Mouse (Mus musculus) hindbrain, embryonic 10.5 days (tissue): Measurements from ENCODE around the gene Zbtb7b. TPM values are rescaled to one million over a fixed set of nuclear protein-coding genes. Genes with fewer than 3 reads are reported as not detected.

ENCODE experiments used
- DNase-seq: peaks from one replicate; pipeline ENCODE4 v3.0.0-alpha.2; 2017; ENCODE audit warnings: low spot score
- H3K27ac ChIP-seq: fragments of 300-500 bp; sonication (generic); 2 replicates; pipeline ENCODE4 v1.5.1; 2016; ENCODE audit warnings: mild to moderate bottlenecking, moderate library complexity
- H3K27me3 ChIP-seq: fragments of 300-500 bp; sonication (generic); 2 replicates; pipeline ENCODE4 v1.6.1; 2016; ENCODE audit warnings: mild to moderate bottlenecking; ENCODE audit not compliant: poor library complexity, insufficient read depth, severe bottlenecking
- H3K36me3 ChIP-seq: fragments of 300-500 bp; sonication (generic); 2 replicates; pipeline ENCODE4 v1.6.1; 2016; ENCODE audit warnings: mild to moderate bottlenecking, moderate library complexity
- H3K4me1 ChIP-seq: fragments of 300-500 bp; sonication (generic); replicated peaks from 2 replicates; pipeline ENCODE4 v1.6.1; 2016; ENCODE audit warnings: mild to moderate bottlenecking
- H3K4me3 ChIP-seq: fragments of 300-500 bp; sonication (generic); 2 replicates; pipeline ENCODE4 v1.5.1; 2016; ENCODE audit warnings: mild to moderate bottlenecking, moderate library complexity
- H3K9me3 ChIP-seq: fragments of 300-500 bp; sonication (generic); 2 replicates; pipeline ENCODE4 v1.6.1; 2016; ENCODE audit warnings: mild to moderate bottlenecking, moderate library complexity
- WGBS: fragments of 180-500 bp; shearing (Covaris S2); methylation state at CpG from one replicate; pipeline ENCODE4 v1.1.7; 2016; 5-methylcytosine and 5-hydroxymethylcytosine counted together
- polyA plus RNA-seq: library from polyadenylated mRNA; unstranded; fragments of >200 nt; fragmentation: Nextera tagmentation; extraction: Ambion mirVana; gene quantifications from 2 replicates; pipeline ENCODE4 v1.2.1, GENCODE M21; 2016

Zbtb7b gene
- polyA plus RNA-seq, 1 experiment from 2014 or later, result 0.73 TPM

DNA sequence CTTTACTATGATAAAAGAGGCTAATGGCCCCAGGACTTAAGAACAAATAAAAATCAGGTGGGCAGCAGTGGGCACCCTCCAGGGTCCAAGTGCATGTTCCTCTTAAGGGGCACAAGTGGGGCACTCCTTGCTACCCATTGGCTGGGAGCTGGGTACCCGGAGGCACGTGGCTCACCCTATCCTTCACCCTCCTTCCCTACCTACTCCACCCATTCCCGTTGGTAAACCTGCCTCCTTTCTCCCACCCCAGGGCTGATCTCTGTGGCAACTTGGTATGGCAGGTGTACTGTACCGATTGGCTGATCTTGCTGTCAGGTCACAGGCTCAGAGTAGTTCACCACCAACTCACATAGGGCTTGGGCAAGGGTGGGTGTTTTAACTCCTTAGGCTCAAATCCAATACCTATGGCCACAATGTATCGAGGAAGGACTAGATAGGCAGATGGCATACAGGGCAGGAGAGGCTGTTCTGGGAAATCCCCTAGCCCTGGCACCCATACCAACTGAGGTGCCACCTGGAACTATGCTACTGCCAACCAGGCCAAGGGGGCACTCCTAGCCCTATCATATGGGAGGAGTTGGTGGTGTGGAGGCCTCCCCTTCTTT, 10.8 kb downstream of the Zbtb7b start:
- H3K27me3 ChIP-seq, result peaks cover 6% of the 10 kb centered on the region; the same call in 1 of the 2 replicates
- no peak for DNase-seq
- H3K36me3 ChIP-seq, result peaks cover 18% of the 10 kb centered on the region; the same call in 1 of the 2 replicates
- peaks cover 55% of the 10 kb centered on the region for H3K4me1 ChIP-seq
- 87% methylated on average over 5 of the region's 5 CpGs for WGBS
- H3K27ac ChIP-seq, result no peak overlapping the region
- no peak overlapping the region for H3K4me3 ChIP-seq
- H3K9me3 ChIP-seq, result no peaks in the 10 kb centered on the region

DNA sequence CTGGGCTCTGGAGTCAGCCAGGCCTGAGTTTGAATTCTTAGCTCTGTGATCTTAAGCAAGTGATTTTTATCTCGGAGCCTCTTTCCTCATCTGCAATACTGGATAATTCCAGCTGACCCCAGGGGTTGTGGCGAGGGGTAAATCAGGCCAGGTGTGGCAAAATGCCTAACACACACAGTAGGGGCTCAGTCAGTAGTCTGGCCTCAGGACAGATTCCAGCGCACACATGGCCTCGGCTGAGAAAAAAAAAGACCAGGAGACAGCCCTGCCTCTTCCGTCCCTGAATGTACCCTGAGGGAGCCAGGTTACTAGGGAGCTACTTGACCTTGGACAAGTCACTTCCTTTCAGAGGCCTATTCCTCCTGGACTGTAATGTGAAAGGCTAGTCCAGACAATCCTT, 11.6 kb downstream of the Zbtb7b start:
- WGBS, result 88% methylated on average over 5 of the region's 5 CpGs
- peaks cover 55% of the 10 kb centered on the region for H3K4me1 ChIP-seq

DNA sequence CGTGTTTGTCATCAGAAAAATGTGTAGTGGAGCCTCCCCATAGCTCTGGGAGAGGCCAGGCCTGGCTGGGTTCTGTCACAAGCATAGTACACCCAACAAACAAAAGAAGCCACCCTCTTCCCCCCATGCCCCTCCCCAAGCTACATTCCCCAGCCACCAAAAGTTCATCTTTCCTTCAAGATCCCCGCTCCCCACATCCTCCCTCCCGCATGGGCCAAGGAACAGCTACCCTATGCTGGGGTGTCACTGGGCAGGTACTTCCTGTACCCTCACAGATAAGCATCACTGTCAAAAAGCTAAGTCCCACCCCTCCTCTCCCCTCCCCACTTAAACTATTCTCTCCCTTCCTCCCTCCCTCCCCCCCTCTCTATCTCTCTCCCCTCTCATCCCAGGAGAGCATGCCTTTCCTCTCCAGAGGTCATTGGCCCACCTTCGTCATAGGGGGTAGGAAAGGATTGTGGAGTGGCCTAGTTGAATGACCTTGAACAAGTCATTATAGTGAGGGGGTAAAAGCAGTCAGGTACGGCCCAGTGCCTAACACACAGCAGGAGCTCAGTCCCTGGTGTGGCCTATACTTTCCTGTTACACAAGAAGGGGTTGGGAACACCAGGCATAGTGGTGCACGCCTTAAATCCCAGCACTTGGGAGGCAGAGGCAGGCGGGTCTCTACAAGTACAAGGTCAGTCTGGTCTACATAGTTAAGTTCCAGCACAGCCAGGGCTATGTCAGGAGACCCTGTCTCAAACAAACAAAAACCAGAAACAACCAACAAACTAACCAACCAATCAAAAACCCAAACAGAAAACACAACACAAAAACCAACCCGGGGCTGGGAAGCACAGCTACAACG, 12.3 kb downstream of the Zbtb7b start:
- H3K9me3 ChIP-seq, result no peaks in the 10 kb centered on the region
- H3K36me3 ChIP-seq, result peaks cover 18% of the 10 kb centered on the region; the same call in 1 of the 2 replicates
- H3K4me1 ChIP-seq, result peaks cover 54% of the 10 kb centered on the region
- H3K27me3 ChIP-seq, result peaks cover 6% of the 10 kb centered on the region; the same call in 1 of the 2 replicates
- WGBS, result 85% methylated on average over 9 of the region's 9 CpGs
- H3K27ac ChIP-seq, result no peak overlapping the region
- no peak overlapping the region for H3K4me3 ChIP-seq
- DNase-seq, result no peak

More for the DNA sequence above, 11.6 kb downstream of the Zbtb7b start:
- no peak overlapping the region for H3K4me3 ChIP-seq
- no peak overlapping the region for H3K27ac ChIP-seq
- peaks cover 18% of the 10 kb centered on the region; the same call in 1 of the 2 replicates for H3K36me3 ChIP-seq
- no peaks in the 10 kb centered on the region for H3K9me3 ChIP-seq
- no peak for DNase-seq
- peaks cover 6% of the 10 kb centered on the region; the same call in 1 of the 2 replicates for H3K27me3 ChIP-seq

DNA sequence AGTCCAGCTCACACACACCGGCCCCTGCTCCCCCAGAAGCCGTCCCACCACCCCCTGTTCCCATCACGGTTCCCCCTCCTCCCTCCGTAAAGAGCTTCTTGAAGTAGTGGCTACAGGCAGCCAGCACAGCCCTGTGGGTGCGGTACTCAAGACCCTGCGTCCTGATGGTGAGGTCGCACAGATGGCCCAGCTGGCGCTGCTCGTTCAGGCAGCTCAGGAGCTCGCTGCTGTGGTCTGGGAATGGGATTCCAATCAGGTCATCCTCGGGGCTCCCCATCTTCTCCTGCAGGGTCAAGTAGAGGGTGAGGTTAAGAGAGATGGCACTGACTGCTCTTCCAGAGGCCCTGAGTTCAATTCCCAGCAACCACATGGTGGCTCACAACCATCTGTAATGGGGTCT, 13.3 kb downstream of the Zbtb7b start:
- DNase-seq, result no peak
- Histone ChIP-seq H3K4me1 (peaks cover 44% of the 10 kb centered on the region), H3K27ac (no peak overlapping the region), H3K27me3 (peaks cover 6% of the 10 kb centered on the region; the same call in 1 of the 2 replicates), H3K36me3 (peaks cover 18% of the 10 kb centered on the region; the same call in 1 of the 2 replicates), H3K4me3 (no peak overlapping the region), H3K9me3 (no peaks in the 10 kb centered on the region)
- 86% methylated on average over 11 of the region's 11 CpGs for WGBS

DNA sequence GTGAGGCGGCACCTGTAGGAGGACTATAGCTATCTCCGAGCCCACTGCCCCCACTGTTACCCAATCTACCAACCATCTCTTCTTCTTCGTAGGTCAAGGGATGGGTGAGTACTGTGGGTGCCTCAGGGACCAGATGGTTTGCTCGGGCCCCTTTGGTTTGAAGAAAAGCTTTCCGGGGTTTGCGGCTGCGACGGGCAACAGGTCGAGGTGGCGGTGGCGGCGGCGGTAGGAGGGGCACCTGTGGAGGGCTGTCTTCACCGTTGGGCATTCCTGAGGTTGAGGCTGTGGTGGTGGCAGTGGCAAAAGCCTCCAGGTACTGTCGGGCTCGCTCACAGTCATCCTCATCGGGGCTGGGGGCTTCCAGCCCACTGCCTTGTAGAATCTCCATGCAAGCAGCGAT, 13.9 kb downstream of the Zbtb7b start:
- H3K4me1 ChIP-seq, result peaks cover 42% of the 10 kb centered on the region
- DNase-seq, result no peak
- no peak overlapping the region for H3K4me3 ChIP-seq
- peaks cover 3% of the 10 kb centered on the region; the same call in 1 of the 2 replicates for H3K27me3 ChIP-seq
- H3K27ac ChIP-seq, result no peak overlapping the region
- H3K36me3 ChIP-seq, result peaks cover 18% of the 10 kb centered on the region; the same call in 1 of the 2 replicates
- WGBS, result 92% methylated on average over 18 of the region's 18 CpGs
- H3K9me3 ChIP-seq, result no peaks in the 10 kb centered on the region

DNA sequence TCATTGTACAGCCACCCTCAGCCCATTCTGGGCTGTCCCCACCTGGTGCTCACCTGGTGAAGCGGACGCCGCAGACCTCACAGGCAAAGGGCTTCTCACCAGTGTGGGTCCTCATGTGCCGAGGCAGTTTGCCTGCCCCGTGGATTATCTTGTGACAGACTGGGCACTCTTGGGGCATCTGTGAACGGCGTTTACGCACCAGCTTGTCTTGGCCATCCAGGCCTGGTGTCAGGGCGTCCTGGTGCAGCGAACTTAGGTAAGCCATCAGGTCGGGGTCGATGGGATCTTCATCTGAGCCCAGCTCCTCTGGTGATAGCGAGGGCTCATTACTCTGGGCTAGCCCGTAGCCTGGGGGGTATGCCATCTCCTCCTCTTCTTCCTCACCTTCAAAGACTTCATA, 14.3 kb downstream of the Zbtb7b start:
- Histone ChIP-seq H3K27me3 (no peaks in the 10 kb centered on the region), H3K27ac (no peak overlapping the region), H3K36me3 (peaks cover 18% of the 10 kb centered on the region; the same call in 1 of the 2 replicates), H3K4me3 (no peak overlapping the region), H3K9me3 (no peaks in the 10 kb centered on the region), H3K4me1 (peaks cover 38% of the 10 kb centered on the region)
- 93% methylated on average over 14 of the region's 14 CpGs for WGBS
- DNase-seq, result no peak

DNA sequence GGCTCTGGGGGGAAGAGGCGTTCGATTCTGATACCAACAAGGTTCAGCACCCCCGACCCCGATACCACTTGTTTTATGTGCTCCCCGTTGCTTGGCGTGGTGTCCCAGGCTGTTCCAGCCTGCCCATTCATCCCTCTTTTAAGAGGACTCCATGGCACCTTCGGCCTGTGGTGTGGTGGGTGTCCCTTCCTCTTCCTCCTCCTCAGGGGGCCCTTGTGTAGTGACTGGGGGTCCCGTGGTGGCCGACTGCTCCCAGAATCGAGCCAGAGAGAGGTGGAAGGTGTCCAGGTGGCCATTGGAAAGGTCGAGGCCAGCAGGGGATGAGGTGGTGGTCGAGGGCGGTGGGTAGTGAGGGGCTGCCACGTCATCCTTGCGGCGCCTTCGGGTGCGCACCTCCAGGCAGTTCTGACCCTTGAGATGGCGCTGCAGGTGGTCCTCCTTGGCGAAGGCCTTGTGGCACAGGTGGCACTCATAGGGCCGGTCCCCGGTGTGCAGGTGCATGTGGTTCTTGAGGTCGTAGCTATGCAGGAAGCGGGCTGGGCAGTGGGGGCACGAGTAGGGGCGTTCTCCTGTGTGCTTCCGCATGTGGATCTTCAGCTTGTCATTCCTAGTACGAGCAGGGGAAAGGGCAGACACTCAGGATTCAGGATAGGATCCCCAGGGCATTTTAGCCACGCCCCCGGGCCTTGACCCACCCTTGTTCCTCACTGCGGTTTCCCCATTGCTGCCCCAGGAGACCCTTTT, 15.0 kb downstream of the Zbtb7b start:
- peak overlapping the region; percentile 93 for H3K27ac ChIP-seq
- H3K27me3 ChIP-seq, result no peaks in the 10 kb centered on the region
- DNase-seq, result no peak
- peaks cover 31% of the 10 kb centered on the region for H3K4me1 ChIP-seq
- peak overlapping the region; percentile 65; the same call in 1 of the 2 replicates for H3K4me3 ChIP-seq
- WGBS, result 87% methylated on average over 31 of the region's 31 CpGs
- peaks cover 18% of the 10 kb centered on the region; the same call in 1 of the 2 replicates for H3K36me3 ChIP-seq
- no peaks in the 10 kb centered on the region for H3K9me3 ChIP-seq

DNA sequence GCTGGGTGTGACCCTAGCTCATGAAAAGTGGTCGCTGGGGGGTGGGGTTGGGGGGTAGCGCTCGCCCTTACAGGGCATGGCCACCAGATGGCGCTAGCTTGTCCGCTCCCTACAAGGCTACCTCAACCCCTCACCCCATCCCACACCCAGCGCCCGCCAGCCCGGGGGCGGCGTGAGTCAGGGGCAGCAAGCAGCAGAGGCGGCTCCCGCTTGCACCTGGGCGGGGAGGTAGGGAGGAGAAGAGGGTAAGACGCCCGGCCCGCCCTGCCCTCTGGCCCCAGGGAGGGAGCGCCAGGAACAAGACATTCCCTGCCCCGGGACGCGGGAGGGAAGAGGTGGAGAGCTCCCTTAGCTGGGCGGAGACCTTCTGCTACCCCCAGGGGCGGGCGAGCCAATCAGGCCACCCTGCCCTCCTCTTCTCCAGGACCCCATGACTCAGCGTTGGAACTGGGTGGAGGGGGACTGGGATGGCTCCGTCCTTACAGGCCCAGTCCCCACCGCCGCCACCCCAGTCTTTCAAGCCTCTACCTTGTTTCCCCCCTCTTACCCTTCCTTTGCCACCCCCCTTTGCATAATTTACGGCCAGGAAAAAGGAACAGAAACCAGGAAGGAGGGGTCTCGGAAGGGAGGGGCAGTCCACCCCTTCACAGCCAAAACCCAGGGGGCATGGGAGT, 16.0 kb downstream of the Zbtb7b start:
- peak overlapping the region; percentile 93 for H3K27ac ChIP-seq
- peak; percentile 90 for DNase-seq

DNA sequence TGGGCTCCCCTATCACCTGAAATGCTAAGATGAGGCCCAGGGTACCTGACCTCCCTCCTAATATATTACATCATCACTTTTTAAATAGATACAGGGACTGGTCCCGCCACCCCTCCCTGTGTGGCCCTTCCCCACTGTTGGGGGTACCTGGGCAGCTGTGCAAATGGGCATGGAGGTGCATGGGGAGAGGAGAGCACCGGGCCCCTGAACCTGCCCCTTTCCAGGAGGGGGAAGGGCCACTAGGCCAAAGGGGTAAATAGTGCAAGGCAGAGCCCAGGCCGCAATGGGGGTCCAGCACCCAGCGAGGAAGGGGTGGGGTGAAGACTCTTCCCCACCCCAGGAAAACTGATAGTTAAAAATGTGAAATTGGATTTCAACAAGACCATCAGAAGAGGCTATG, 16.7 kb downstream of the Zbtb7b start:
- H3K27ac ChIP-seq, result peak overlapping the region; percentile 93
- peaks cover 18% of the 10 kb centered on the region; the same call in 1 of the 2 replicates for H3K36me3 ChIP-seq
- DNase-seq, result no peak
- peak overlapping the region; percentile 65 for H3K4me3 ChIP-seq
- 67% methylated on average over 4 of the region's 4 CpGs for WGBS
- no peaks in the 10 kb centered on the region for H3K27me3 ChIP-seq
- H3K9me3 ChIP-seq, result no peaks in the 10 kb centered on the region
- peaks cover 25% of the 10 kb centered on the region for H3K4me1 ChIP-seq

More for the DNA sequence above, 16.0 kb downstream of the Zbtb7b start:
- Histone ChIP-seq H3K9me3 (no peaks in the 10 kb centered on the region), H3K27me3 (no peaks in the 10 kb centered on the region), H3K4me3 (peak overlapping the region; percentile 65), H3K4me1 (peaks cover 25% of the 10 kb centered on the region), H3K36me3 (peaks cover 18% of the 10 kb centered on the region; the same call in 1 of the 2 replicates)
- 1% methylated on average over 29 of the region's 29 CpGs for WGBS

DNA sequence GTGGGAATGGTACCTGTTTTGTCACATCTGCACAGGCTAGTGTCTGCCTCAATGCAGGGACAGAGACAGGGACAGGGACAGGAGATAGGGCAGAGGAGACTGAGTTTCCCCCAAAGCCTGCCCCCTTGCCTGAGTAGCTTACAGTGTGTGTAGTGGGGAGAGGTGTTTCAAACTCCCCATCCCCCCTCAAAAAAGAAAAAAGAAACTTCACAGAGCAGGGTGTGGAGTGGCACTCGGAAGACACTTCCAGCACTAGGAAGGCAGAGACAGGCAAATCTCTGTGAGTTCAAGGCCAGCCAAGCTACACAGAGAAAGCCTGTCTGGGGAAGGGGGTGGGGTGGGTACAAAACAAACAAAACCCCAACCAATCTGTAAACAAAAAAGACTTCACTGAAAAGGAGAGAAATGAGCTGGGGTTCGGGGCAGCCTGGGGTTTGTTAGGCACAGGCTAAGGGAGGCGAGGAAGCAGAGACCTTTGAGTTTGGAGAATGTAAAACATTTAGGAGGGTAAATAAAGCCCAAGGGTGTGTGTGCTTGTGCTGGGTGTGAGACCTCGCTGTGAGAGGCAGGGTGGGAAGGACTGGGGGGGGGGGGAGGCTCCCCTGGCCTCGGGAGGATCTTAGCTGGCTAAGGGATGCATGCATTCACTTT, 20.9 kb downstream of the Zbtb7b start:
- Histone ChIP-seq H3K4me1 (peaks cover 11% of the 10 kb centered on the region), H3K27ac (no peak overlapping the region), H3K9me3 (no peaks in the 10 kb centered on the region), H3K36me3 (no peaks in the 10 kb centered on the region), H3K4me3 (no peak overlapping the region), H3K27me3 (no peaks in the 10 kb centered on the region)
- WGBS, result 47% methylated on average over 5 of the region's 5 CpGs
- DNase-seq, result no peak

DNA sequence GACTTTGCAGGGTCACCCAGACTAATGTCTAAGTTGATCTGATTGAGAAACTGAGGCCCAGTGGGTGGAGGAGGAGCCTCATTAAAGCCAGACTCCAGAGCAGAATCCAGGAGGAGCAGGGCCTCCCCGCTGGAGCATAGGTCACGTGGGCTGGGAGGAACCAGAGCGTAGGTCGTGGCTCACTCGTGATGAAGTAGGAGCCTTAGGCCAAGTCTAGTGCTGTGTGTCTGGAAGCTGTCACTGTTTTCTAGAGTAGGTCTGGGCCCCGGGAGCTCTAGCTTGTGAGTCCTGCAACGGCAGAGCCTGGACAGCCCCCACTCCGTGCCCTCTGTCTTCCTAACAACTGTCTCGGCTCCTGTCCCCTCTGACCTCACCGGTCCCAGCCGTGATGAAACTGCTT, 27.2 kb downstream of the Zbtb7b start:
- H3K4me1 ChIP-seq, result peaks cover 23% of the 10 kb centered on the region
- no peak for DNase-seq
- no peaks in the 10 kb centered on the region for H3K9me3 ChIP-seq
- H3K4me3 ChIP-seq, result no peak overlapping the region
- H3K36me3 ChIP-seq, result no peaks in the 10 kb centered on the region
- 64% methylated on average over 11 of the region's 11 CpGs for WGBS
- peaks cover 16% of the 10 kb centered on the region for H3K27me3 ChIP-seq
- no peak overlapping the region for H3K27ac ChIP-seq
